Mouse (Mus musculus): Measurements from ENCODE around the gene Wfdc10. TPM values are rescaled to one million over a fixed set of nuclear protein-coding genes. Genes with fewer than 3 reads are reported as not detected.
"Not testable (repeated sequence)": the region's sequence is repeated elsewhere in the genome, so short reads cannot be mapped to it uniquely, and the experiment has no call there.

The Wfdc10 gene
- not detected in 2 replicates for polyA plus RNA-seq (2016; fragmentation: Nextera tagmentation; extraction: Ambion mirVana)

GRCm38 (mm10) chr2:164655858-164656257 lies at the start of gene Wfdc10:
TSS of gene Wfdc10 (plus strand) at chr2:164656046.
- H3K9me3 ChIP-seq (replicated peaks): no peaks in the 10 kb centered on the region
- H3K27ac ChIP-seq: no peak within 1 kb of the TSS
- 7% methylated on average over 11 of the region's 11 CpGs for WGBS (ENCODE audit: insufficient replicate concordance)
- no peak within 1 kb of the TSS for H3K4me3 ChIP-seq
- H3K4me1 ChIP-seq: no peaks in the 10 kb centered on the region
- ATAC-seq: no peak
- peaks cover 11% of the 10 kb centered on the region; the same call in 1 of the 2 replicates for H3K27me3 ChIP-seq (replicated peaks)
- no peak within 1 kb of the TSS for H3K9ac ChIP-seq
- no peak within 1 kb of the TSS for H3K4me2 ChIP-seq
- H3K36me3 ChIP-seq: no peaks in the 10 kb centered on the region

GRCm38 (mm10) chr2:164608781-164609180 lies 47.1 kb upstream of the Wfdc10 start:
- no peak overlapping the region for H3K4me3 ChIP-seq
- no peaks in the 10 kb centered on the region for H3K36me3 ChIP-seq
- peaks cover 1% of the 10 kb centered on the region; the same call in 1 of the 2 replicates for H3K9me3 ChIP-seq (replicated peaks)
- ATAC-seq: no peak
- H3K27me3 ChIP-seq (replicated peaks): 0 out of 2 replicates have a peak, but pooled peaks cover 4% of the 10 kb centered on the region
- H3K27ac ChIP-seq: no peak overlapping the region
- H3K4me1 ChIP-seq: no peaks in the 10 kb centered on the region
- H3K4me2 ChIP-seq: no peak overlapping the region
- WGBS (ENCODE audit: insufficient replicate concordance): 56% methylated on average over 6 of the region's 6 CpGs
- H3K9ac ChIP-seq: no peak overlapping the region

DNA sequence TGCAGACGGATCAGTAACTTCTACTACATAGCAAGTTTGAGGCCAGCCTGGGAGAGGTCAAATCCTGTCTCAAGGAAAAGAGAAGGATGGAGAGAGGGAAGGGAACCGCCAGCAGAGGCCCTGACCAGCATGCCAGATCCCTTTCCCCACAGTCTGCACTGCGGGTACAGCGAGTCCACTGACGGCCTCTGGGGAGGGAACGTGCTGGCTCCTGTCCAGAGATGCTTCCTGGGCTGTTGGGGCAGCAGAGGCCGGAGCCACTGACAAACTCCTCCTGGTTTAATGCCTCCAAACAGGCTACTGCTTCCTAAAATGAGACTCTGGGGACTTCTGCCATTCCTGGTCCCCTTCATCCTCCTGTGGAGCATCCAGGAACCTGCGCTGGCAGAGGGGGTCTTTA lies 42.4 kb upstream of the Wfdc10 start, which contains the start of the genes Wfdc6b and Wfdc8:
Gene Wfdc6b, plus strand, starts transcription at position 52 of the 400 bp plus-strand sequence.
Gene Wfdc8, minus strand, starts transcription at position 156 of the 400 bp plus-strand sequence.
- not testable (repeated sequence) for H3K4me1 ChIP-seq; H3K36me3 ChIP-seq; ATAC-seq; H3K27ac ChIP-seq; H3K27me3 ChIP-seq (replicated peaks); H3K9ac ChIP-seq; H3K4me2 ChIP-seq; H3K4me3 ChIP-seq; H3K9me3 ChIP-seq (replicated peaks)
- 61% methylated on average over 8 of the region's 8 CpGs for WGBS (ENCODE audit: insufficient replicate concordance)

- H3K36me3 ChIP-seq: no peaks in the 10 kb centered on the region
- H3K27ac ChIP-seq: no peak overlapping the region
- ATAC-seq: no peak
- H3K4me1 ChIP-seq: no peaks in the 10 kb centered on the region
- H3K4me2 ChIP-seq: no peak overlapping the region
- WGBS (ENCODE audit: insufficient replicate concordance): 66% methylated on average over 3 of the region's 3 CpGs
- no peak overlapping the region for H3K9ac ChIP-seq
- no peak overlapping the region for H3K4me3 ChIP-seq
- H3K27me3 ChIP-seq (replicated peaks): no peaks in the 10 kb centered on the region
- no peaks in the 10 kb centered on the region for H3K9me3 ChIP-seq (replicated peaks)
Observed at GRCm38 (mm10) chr2:164615386-164615785, 40.5 kb upstream of the Wfdc10 start.

- Histone ChIP-seq H3K4me1 (no peaks in the 10 kb centered on the region), H3K4me3 (no peak overlapping the region), H3K9me3 (replicated peaks) (no peaks in the 10 kb centered on the region), H3K9ac (no peak overlapping the region), H3K27ac (no peak overlapping the region), H3K4me2 (no peak overlapping the region), H3K27me3 (replicated peaks) (no peaks in the 10 kb centered on the region), H3K36me3 (no peaks in the 10 kb centered on the region)
- 68% methylated on average over 5 of the region's 5 CpGs for WGBS (ENCODE audit: insufficient replicate concordance)
- ATAC-seq: no peak
Observed at GRCm38 (mm10) chr2:164619050-164619449, 36.8 kb upstream of the Wfdc10 start.

GRCm38 (mm10) chr2:164621775-164622174 lies 34.1 kb upstream of the Wfdc10 start:
- Histone ChIP-seq H3K27me3 (replicated peaks) (no peaks in the 10 kb centered on the region), H3K4me3 (no peak overlapping the region), H3K4me1 (no peaks in the 10 kb centered on the region), H3K9ac (no peak overlapping the region), H3K4me2 (no peak overlapping the region), H3K9me3 (replicated peaks) (no peaks in the 10 kb centered on the region), H3K36me3 (no peaks in the 10 kb centered on the region), H3K27ac (no peak overlapping the region)
- no peak for ATAC-seq
- WGBS (ENCODE audit: insufficient replicate concordance): 66% methylated on average over 4 of the region's 4 CpGs

GRCm38 (mm10) chr2:164635266-164635665 lies 20.6 kb upstream of the Wfdc10 start:
- no peaks in the 10 kb centered on the region; the same call in 1 of the 2 replicates for H3K9me3 ChIP-seq (replicated peaks)
- 62% methylated on average over 9 of the region's 9 CpGs for whole genome bisulfite sequencing (ENCODE audit: insufficient replicate concordance)
- no peak overlapping the region for H3K27ac ChIP-seq
- H3K4me2 ChIP-seq: no peak overlapping the region
- H3K4me1 ChIP-seq: no peaks in the 10 kb centered on the region
- ATAC-seq: no peak
- no peak overlapping the region for H3K4me3 ChIP-seq
- no peak overlapping the region for H3K9ac ChIP-seq
- no peaks in the 10 kb centered on the region for H3K27me3 ChIP-seq (replicated peaks)
- no peaks in the 10 kb centered on the region for H3K36me3 ChIP-seq

DNA sequence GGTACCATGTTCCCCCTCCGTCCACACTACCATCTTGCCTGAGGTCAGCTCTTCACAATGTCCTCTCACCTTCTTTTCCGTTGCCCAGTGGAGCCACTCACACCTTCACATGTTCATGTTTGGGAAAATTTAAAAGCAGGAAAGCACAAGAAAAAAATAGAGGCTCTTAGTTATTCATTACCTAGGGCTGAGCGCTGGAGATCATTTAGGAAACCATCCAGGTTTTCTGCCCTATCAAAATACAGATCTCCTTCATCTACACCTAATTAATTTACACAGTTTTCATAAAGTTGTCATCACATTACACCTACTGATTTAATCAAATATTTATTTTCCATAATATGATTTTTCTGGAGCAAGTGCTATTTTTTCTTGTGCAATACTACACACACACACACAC lies 17.1 kb upstream of the Wfdc10 start, which contains the start of gene Wfdc16:
Gene Wfdc16, minus strand, starts transcription at position 101 of the 400 bp plus-strand sequence.
- ATAC-seq: no peak
- Histone ChIP-seq H3K4me1 (no peaks in the 10 kb centered on the region), H3K4me2 (no peak within 1 kb of the TSS), H3K9me3 (replicated peaks) (no peaks in the 10 kb centered on the region; the same call in 1 of the 2 replicates), H3K4me3 (no peak within 1 kb of the TSS), H3K27me3 (replicated peaks) (no peaks in the 10 kb centered on the region), H3K27ac (no peak within 1 kb of the TSS), H3K9ac (no peak within 1 kb of the TSS), H3K36me3 (no peaks in the 10 kb centered on the region)
- WGBS (ENCODE audit: insufficient replicate concordance): 72% methylated on average over 3 of the region's 3 CpGs

DNA sequence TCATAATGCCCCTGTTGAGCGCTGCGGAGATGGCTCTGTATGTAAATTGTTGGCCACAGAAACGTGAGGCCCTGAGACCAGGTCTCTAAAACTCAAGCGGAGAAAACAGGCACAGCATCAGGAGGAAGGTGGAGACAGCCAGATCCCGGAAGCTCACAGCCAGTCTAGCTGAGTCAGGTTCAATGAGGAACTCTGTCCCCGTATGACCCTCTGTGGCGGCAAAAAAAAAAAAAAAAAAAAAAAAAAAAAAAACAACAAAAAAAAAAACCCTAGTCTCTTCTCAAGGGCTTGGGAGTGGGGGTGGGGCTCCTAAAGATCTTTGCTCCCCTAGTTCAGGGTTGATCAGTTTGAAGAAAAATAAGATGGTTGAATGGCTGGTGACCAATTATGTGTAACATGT lies 14.7 kb upstream of the Wfdc10 start:
- Histone ChIP-seq H3K4me3 (no peak overlapping the region), H3K4me2 (no peak overlapping the region), H3K9me3 (replicated peaks) (no peaks in the 10 kb centered on the region; the same call in 1 of the 2 replicates), H3K36me3 (no peaks in the 10 kb centered on the region), H3K27me3 (replicated peaks) (no peaks in the 10 kb centered on the region), H3K4me1 (no peaks in the 10 kb centered on the region), H3K9ac (no peak overlapping the region), H3K27ac (no peak overlapping the region)
- 51% methylated on average over 7 of the region's 7 CpGs for whole genome bisulfite sequencing (ENCODE audit: insufficient replicate concordance)
- ATAC-seq: no peak

DNA sequence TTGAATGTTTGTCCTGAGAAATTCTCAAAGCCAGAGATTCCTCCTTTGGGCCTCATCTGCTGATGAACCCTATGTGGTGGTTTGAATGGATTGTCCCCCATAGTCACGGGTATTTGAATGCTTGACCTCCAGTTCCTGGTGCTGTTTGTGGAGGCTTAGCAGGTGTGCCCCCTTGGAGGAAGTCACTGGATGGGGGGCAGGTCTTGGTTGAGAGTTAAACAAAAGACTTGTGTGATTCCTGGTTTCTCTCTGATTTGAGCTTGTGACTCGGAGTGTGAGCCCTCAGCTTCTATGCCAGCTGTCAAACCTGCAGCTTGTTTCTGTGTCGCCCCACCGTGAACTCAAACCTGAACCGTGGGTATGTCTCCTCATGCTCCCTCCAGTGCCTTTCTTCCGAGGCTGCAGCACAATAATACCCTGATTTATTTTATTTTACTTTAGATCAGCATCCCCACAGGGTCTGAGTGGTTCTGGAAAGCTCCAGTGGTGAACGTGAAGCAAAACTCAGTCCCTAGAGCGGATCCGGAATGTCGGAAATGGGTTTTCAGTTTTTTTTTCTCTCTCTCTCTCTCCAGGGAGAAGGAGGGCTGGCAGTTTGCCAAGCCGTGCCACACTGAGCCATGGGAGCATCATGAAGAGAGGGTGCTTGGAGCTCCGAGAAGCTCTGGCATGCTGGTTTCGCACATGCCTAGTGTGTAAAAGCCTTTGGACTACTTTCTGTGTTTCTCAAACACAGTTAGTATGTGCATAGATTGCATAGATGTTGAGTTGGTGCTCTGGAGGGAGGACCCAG lies 13.8 kb upstream of the Wfdc10 start:
- WGBS (ENCODE audit: insufficient replicate concordance): 72% methylated on average over 13 of the region's 13 CpGs
- H3K4me1 ChIP-seq: no peaks in the 10 kb centered on the region
- no peaks in the 10 kb centered on the region for H3K27me3 ChIP-seq (replicated peaks)
- no peak overlapping the region for H3K9ac ChIP-seq
- no peak overlapping the region for H3K4me3 ChIP-seq
- no peaks in the 10 kb centered on the region; the same call in 1 of the 2 replicates for H3K9me3 ChIP-seq (replicated peaks)
- no peak for ATAC-seq
- H3K36me3 ChIP-seq: no peaks in the 10 kb centered on the region
- no peak overlapping the region for H3K4me2 ChIP-seq
- no peak overlapping the region for H3K27ac ChIP-seq

GRCm38 (mm10) chr2:164656483-164656882 lies 637 bp downstream of the Wfdc10 start, which contains the start of gene Wfdc9:
TSS of gene Wfdc9 (minus strand) at chr2:164656583.
- H3K4me2 ChIP-seq: no peak within 1 kb of the TSS
- H3K4me1 ChIP-seq: no peaks in the 10 kb centered on the region
- H3K27me3 ChIP-seq (replicated peaks): peaks cover 11% of the 10 kb centered on the region; the same call in 1 of the 2 replicates
- 67% methylated on average over 9 of the region's 9 CpGs for WGBS (ENCODE audit: insufficient replicate concordance)
- no peak within 1 kb of the TSS for H3K9ac ChIP-seq
- ATAC-seq: no peak
- H3K27ac ChIP-seq: no peak within 1 kb of the TSS
- no peak within 1 kb of the TSS for H3K4me3 ChIP-seq
- H3K36me3 ChIP-seq: no peaks in the 10 kb centered on the region
- H3K9me3 ChIP-seq (replicated peaks): no peaks in the 10 kb centered on the region

- 64% methylated on average over 7 of the region's 7 CpGs for WGBS (ENCODE audit: insufficient replicate concordance)
- Histone ChIP-seq H3K4me3 (no peak overlapping the region), H3K9ac (no peak overlapping the region), H3K36me3 (no peaks in the 10 kb centered on the region), H3K27me3 (replicated peaks) (no peaks in the 10 kb centered on the region), H3K4me1 (no peaks in the 10 kb centered on the region), H3K4me2 (no peak overlapping the region), H3K9me3 (replicated peaks) (peaks cover 7% of the 10 kb centered on the region; the same call in 1 of the 2 replicates), H3K27ac (no peak overlapping the region)
- ATAC-seq: no peak
Observed at GRCm38 (mm10) chr2:164664851-164665250, 9.0 kb downstream of the Wfdc10 start.
